Mouse (Mus musculus): ENCODE measurements at regions not wholly inside any gene's neighbourhood (a gene's known extent, or its start where the extent isn't known, plus 50 kb on each side); places are given as distances from the start of the nearest gene placed in this dataset.

- Histone ChIP-seq H3K9ac (replicated peaks) (no peak overlapping the region), H3K36me3 (no peaks in the 10 kb centered on the region), H3K27me3 (peaks cover 3% of the 10 kb centered on the region; the same call in 1 of the 2 replicates), H3K9me3 (no peaks in the 10 kb centered on the region), H3K27ac (no peak overlapping the region), H3K4me2 (replicated peaks) (no peak overlapping the region), H3K4me3 (replicated peaks) (no peak overlapping the region), H3K4me1 (replicated peaks) (peaks cover 4% of the 10 kb centered on the region; the same call in 1 of the 2 replicates)
- WGBS: 86% methylated on average over 1 of the region's 1 CpGs
- no peak for ATAC-seq
Observed at GRCm38 (mm10) chr3:52831986-52832385, 185.1 kb downstream of the Cog6 start.

GRCm38 (mm10) chr3:52830101-52830500, 186.9 kb downstream of the Cog6 start:
- 90% methylated on average over 3 of the region's 3 CpGs for WGBS

GRCm38 (mm10) chr3:52829069-52829468, 188.0 kb downstream of the Cog6 start:
- Histone ChIP-seq H3K27ac (no peak overlapping the region), H3K9ac (replicated peaks) (no peak overlapping the region), H3K4me2 (replicated peaks) (no peak overlapping the region), H3K36me3 (no peaks in the 10 kb centered on the region), H3K9me3 (no peaks in the 10 kb centered on the region), H3K27me3 (no peaks in the 10 kb centered on the region), H3K4me3 (replicated peaks) (no peak overlapping the region), H3K4me1 (replicated peaks) (no peaks in the 10 kb centered on the region)
- ATAC-seq: no peak
- WGBS: 97% methylated on average over 6 of the region's 6 CpGs

More at GRCm38 (mm10) chr3:52830101-52830500, 186.9 kb downstream of the Cog6 start:
- Histone ChIP-seq H3K4me1 (replicated peaks) (no peaks in the 10 kb centered on the region), H3K27ac (no peak overlapping the region), H3K36me3 (no peaks in the 10 kb centered on the region), H3K4me3 (replicated peaks) (no peak overlapping the region), H3K9ac (replicated peaks) (no peak overlapping the region), H3K9me3 (no peaks in the 10 kb centered on the region), H3K27me3 (no peaks in the 10 kb centered on the region), H3K4me2 (replicated peaks) (no peak overlapping the region)
- no peak for ATAC-seq

- no peak overlapping the region for H3K9ac ChIP-seq (replicated peaks)
- WGBS: 79% methylated on average over 4 of the region's 4 CpGs
- no peaks in the 10 kb centered on the region for H3K4me1 ChIP-seq (replicated peaks)
- no peaks in the 10 kb centered on the region for H3K9me3 ChIP-seq
- no peak overlapping the region for H3K27ac ChIP-seq
- no peaks in the 10 kb centered on the region for H3K27me3 ChIP-seq
- H3K4me3 ChIP-seq (replicated peaks): no peak overlapping the region
- no peaks in the 10 kb centered on the region for H3K36me3 ChIP-seq
- no peak for ATAC-seq
- no peak overlapping the region for H3K4me2 ChIP-seq (replicated peaks)
Observed at GRCm38 (mm10) chr3:52828473-52828872, 188.6 kb downstream of the Cog6 start.

- ATAC-seq: no peak
- H3K4me2 ChIP-seq (replicated peaks): no peak overlapping the region
- WGBS: 62% methylated on average over 5 of the region's 5 CpGs
Observed at GRCm38 (mm10) chr3:52822848-52823247, 194.2 kb downstream of the Cog6 start.

GRCm38 (mm10) chr3:52821450-52821849, 195.6 kb downstream of the Cog6 start:
- Histone ChIP-seq H3K4me3 (replicated peaks) (no peak overlapping the region), H3K36me3 (no peaks in the 10 kb centered on the region), H3K27ac (no peak overlapping the region), H3K9me3 (no peaks in the 10 kb centered on the region), H3K9ac (replicated peaks) (no peak overlapping the region), H3K4me2 (replicated peaks) (no peak overlapping the region), H3K4me1 (replicated peaks) (no peaks in the 10 kb centered on the region), H3K27me3 (peaks cover 9% of the 10 kb centered on the region; the same call in 1 of the 2 replicates)
- ATAC-seq: no peak
- 35% methylated on average over 5 of the region's 5 CpGs for WGBS

More at GRCm38 (mm10) chr3:52822848-52823247, 194.2 kb downstream of the Cog6 start:
- H3K36me3 ChIP-seq: no peaks in the 10 kb centered on the region
- H3K9ac ChIP-seq (replicated peaks): no peak overlapping the region
- no peaks in the 10 kb centered on the region for H3K9me3 ChIP-seq
- H3K4me3 ChIP-seq (replicated peaks): no peak overlapping the region
- no peaks in the 10 kb centered on the region for H3K4me1 ChIP-seq (replicated peaks)
- H3K27ac ChIP-seq: no peak overlapping the region
- peaks cover 9% of the 10 kb centered on the region; the same call in 1 of the 2 replicates for H3K27me3 ChIP-seq

- Histone ChIP-seq H3K9me3 (no peaks in the 10 kb centered on the region), H3K27me3 (peaks cover 9% of the 10 kb centered on the region; the same call in 1 of the 2 replicates), H3K9ac (replicated peaks) (no peak overlapping the region), H3K4me3 (replicated peaks) (no peak overlapping the region), H3K27ac (no peak overlapping the region), H3K36me3 (no peaks in the 10 kb centered on the region), H3K4me2 (replicated peaks) (no peak overlapping the region), H3K4me1 (replicated peaks) (peaks cover 11% of the 10 kb centered on the region)
- WGBS: 90% methylated on average over 4 of the region's 4 CpGs
- ATAC-seq: no peak
Observed at GRCm38 (mm10) chr3:52818401-52818800, 198.6 kb downstream of the Cog6 start.

- Histone ChIP-seq H3K9ac (replicated peaks) (no peak overlapping the region), H3K36me3 (no peaks in the 10 kb centered on the region), H3K9me3 (no peaks in the 10 kb centered on the region), H3K27me3 (peaks cover 6% of the 10 kb centered on the region; the same call in 1 of the 2 replicates), H3K4me2 (replicated peaks) (no peak overlapping the region), H3K4me1 (replicated peaks) (peaks cover 11% of the 10 kb centered on the region), H3K4me3 (replicated peaks) (no peak overlapping the region), H3K27ac (no peak overlapping the region)
- ATAC-seq: no peak
- 85% methylated on average over 6 of the region's 6 CpGs for WGBS
Observed at GRCm38 (mm10) chr3:52817416-52817815, 199.6 kb downstream of the Cog6 start.

- Histone ChIP-seq H3K9ac (replicated peaks) (no peak overlapping the region), H3K27ac (no peak overlapping the region), H3K4me2 (replicated peaks) (no peak overlapping the region), H3K27me3 (peaks cover 3% of the 10 kb centered on the region; the same call in 1 of the 2 replicates), H3K4me1 (replicated peaks) (peaks cover 11% of the 10 kb centered on the region), H3K4me3 (replicated peaks) (no peak overlapping the region), H3K9me3 (no peaks in the 10 kb centered on the region), H3K36me3 (no peaks in the 10 kb centered on the region)
- WGBS: 33% methylated on average over 7 of the region's 7 CpGs
- ATAC-seq: no peak
Observed at GRCm38 (mm10) chr3:52815497-52815896, 201.5 kb downstream of the Cog6 start.

- Histone ChIP-seq H3K36me3 (no peaks in the 10 kb centered on the region), H3K4me3 (replicated peaks) (no peak overlapping the region), H3K27me3 (no peaks in the 10 kb centered on the region), H3K4me2 (replicated peaks) (no peak overlapping the region), H3K4me1 (replicated peaks) (no peaks in the 10 kb centered on the region), H3K27ac (no peak overlapping the region), H3K9me3 (no peaks in the 10 kb centered on the region), H3K9ac (replicated peaks) (no peak overlapping the region)
- ATAC-seq: no peak
- WGBS: 85% methylated on average over 5 of the region's 5 CpGs
Observed at GRCm38 (mm10) chr3:52802324-52802723, 214.7 kb downstream of the Cog6 start.

GRCm38 (mm10) chr3:52801446-52801845, 215.6 kb downstream of the Cog6 start:
- Histone ChIP-seq H3K36me3 (no peaks in the 10 kb centered on the region), H3K4me1 (replicated peaks) (no peaks in the 10 kb centered on the region), H3K27me3 (no peaks in the 10 kb centered on the region), H3K9ac (replicated peaks) (no peak overlapping the region), H3K4me3 (replicated peaks) (no peak overlapping the region), H3K27ac (no peak overlapping the region), H3K4me2 (replicated peaks) (no peak overlapping the region), H3K9me3 (no peaks in the 10 kb centered on the region)
- ATAC-seq: no peak
- 89% methylated on average over 5 of the region's 5 CpGs for WGBS

- 88% methylated on average over 3 of the region's 3 CpGs for WGBS
- no peak for ATAC-seq
- Histone ChIP-seq H3K9me3 (no peaks in the 10 kb centered on the region), H3K27me3 (no peaks in the 10 kb centered on the region), H3K9ac (replicated peaks) (no peak overlapping the region), H3K4me2 (replicated peaks) (no peak overlapping the region), H3K4me1 (replicated peaks) (no peaks in the 10 kb centered on the region), H3K36me3 (no peaks in the 10 kb centered on the region), H3K27ac (no peak overlapping the region), H3K4me3 (replicated peaks) (no peak overlapping the region)
Observed at GRCm38 (mm10) chr3:52800673-52801072, 216.4 kb downstream of the Cog6 start.

- no peaks in the 10 kb centered on the region for H3K9me3 ChIP-seq
- no peak overlapping the region for H3K4me2 ChIP-seq (replicated peaks)
- no peak for ATAC-seq
- no peaks in the 10 kb centered on the region for H3K27me3 ChIP-seq
- H3K4me3 ChIP-seq (replicated peaks): no peak overlapping the region
- H3K27ac ChIP-seq: no peak overlapping the region
- no peaks in the 10 kb centered on the region for H3K4me1 ChIP-seq (replicated peaks)
- H3K9ac ChIP-seq (replicated peaks): no peak overlapping the region
- WGBS: 52% methylated on average over 6 of the region's 6 CpGs
- H3K36me3 ChIP-seq: no peaks in the 10 kb centered on the region
Observed at GRCm38 (mm10) chr3:52797801-52798200, 219.2 kb downstream of the Cog6 start.

All from midbrain, embryonic 13.5 days (tissue).